Mouse (Mus musculus) frontal cortex, adult (tissue): ENCODE measurements at regions not wholly inside any gene's neighbourhood (a gene's known extent, or its start where the extent isn't known, plus 50 kb on each side); places are given as distances from the start of the nearest gene placed in this dataset.
A peak's percentile ranks its signal among the peaks of the same experiment; 100 is the strongest.

Experiments
- ATAC-seq: cut with Nextera tagmentation; 2 replicates; pipeline ENCODE4 v1.9.2; 2017; ENCODE audit warnings: mild to moderate bottlenecking, moderate library complexity, mixed read lengths; ENCODE audit not compliant: low TSS enrichment

DNA sequence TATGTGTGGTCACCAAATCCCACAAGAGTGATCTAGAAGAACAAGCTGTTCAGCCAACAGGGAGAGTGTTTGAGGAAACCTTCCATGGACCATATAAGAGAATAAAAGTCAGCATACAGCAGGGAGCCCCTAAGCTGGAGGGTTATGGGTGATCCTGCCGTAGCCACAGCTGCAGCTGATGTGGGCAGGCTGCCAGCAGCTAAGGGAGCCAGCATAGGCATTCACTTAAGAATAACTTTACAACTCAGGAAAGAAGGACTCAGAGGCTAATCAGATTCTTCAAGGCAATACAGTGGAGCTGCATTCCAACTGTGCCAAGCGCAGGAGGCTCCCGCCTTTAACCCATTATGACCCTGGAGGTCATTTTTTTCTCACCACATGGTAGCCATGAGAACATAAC lies 121.6 kb downstream of the Uck2 start:
- ATAC-seq = no peak

GRCm38 (mm10) chr1:167162495-167162894 lies 122.6 kb downstream of the Uck2 start:
- ATAC-seq = no peak

GRCm38 (mm10) chr1:167159536-167159935 lies 125.6 kb downstream of the Uck2 start:
- no peak for ATAC-seq

DNA sequence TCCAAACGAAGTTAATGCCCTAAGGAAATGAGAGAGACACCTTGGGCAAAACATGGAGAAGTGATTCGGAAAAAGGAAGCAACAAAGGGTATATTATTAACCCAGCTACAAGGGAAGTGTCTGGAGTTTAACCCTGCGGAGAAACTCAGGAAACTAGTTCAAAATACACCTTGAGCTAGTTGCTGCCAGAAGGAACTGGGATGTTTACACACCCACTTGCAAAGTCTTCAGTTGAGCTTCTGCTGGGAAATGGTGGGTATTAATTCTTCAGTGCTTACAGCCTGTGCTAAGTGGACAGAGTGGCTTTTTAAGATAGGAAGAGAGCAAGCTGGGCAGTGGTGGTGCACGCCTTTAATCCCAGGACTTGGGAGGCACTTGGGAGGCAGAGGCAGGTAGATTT lies 132.7 kb downstream of the Uck2 start:
- ATAC-seq = peak; percentile 62; the same call in 1 of the 2 replicates

GRCm38 (mm10) chr1:167144335-167144734 lies 140.8 kb downstream of the Uck2 start:
- ATAC-seq = no peak

GRCm38 (mm10) chr1:167143797-167144196 lies 141.3 kb downstream of the Uck2 start:
- ATAC-seq = no peak
